Mouse (Mus musculus): Measurements from ENCODE around the gene Dynlrb2. TPM values are rescaled to one million over a fixed set of nuclear protein-coding genes. Genes with fewer than 3 reads are reported as not detected.

Dynlrb2 gene
- total RNA-seq, 2 experiments from 2014 or later = 2.3 TPM

GRCm38 (mm10) chr8:116533081-116533480 lies 28.3 kb downstream of the Dynlrb2 start:
- no peak for DNase-seq (ENCODE audit: low spot score in 2 of 2)
- intact Hi-C loops (cut with DNase I) = no loop called here

GRCm38 (mm10) chr8:116536786-116537185 lies 32.0 kb downstream of the Dynlrb2 start:
- no peak for DNase-seq (ENCODE audit: low spot score in 2 of 2)
- intact Hi-C loops (cut with DNase I) = no loop called here

- no peak for DNase-seq (ENCODE audit: low spot score in 2 of 2)
- intact Hi-C loops (cut with DNase I) = no loop called here
Observed at GRCm38 (mm10) chr8:116538763-116539162, 34.0 kb downstream of the Dynlrb2 start.

GRCm38 (mm10) chr8:116540136-116540535 lies 35.4 kb downstream of the Dynlrb2 start:
- no peak for DNase-seq (ENCODE audit: low spot score in 2 of 2)
- intact Hi-C loops (cut with DNase I) = no loop called here

- intact Hi-C loops (cut with DNase I) = no loop called here
- DNase-seq (ENCODE audit: low spot score in 2 of 2) = no peak
Observed at GRCm38 (mm10) chr8:116542842-116543241, 38.1 kb downstream of the Dynlrb2 start.

- no peak for DNase-seq (ENCODE audit: low spot score in 2 of 2)
- intact Hi-C loops (cut with DNase I) = no loop called here
Observed at GRCm38 (mm10) chr8:116543366-116543765, 38.6 kb downstream of the Dynlrb2 start.

GRCm38 (mm10) chr8:116552255-116552654 lies 47.5 kb downstream of the Dynlrb2 start:
- intact Hi-C loops (cut with DNase I) = no loop called here
- DNase-seq (ENCODE audit: low spot score in 2 of 2) = peak; percentile 46 to 53

GRCm38 (mm10) chr8:116552778-116553177 lies 48.0 kb downstream of the Dynlrb2 start:
- DNase-seq (ENCODE audit: low spot score in 2 of 2) = no peak
- intact Hi-C loops (cut with DNase I) = no loop called here

Other genes starting within 250 kb of the Dynlrb2 start
- gene Cdyl2, start 228.0 kb downstream of the Dynlrb2 start, total RNA-seq (2021) = 10 to 100 TPM; 16.8 to 23.2 TPM

Measured in left cerebral cortex, postnatal 36 days (tissue).